Mouse (Mus musculus) MN1 (cell line): Measurements from ENCODE around the gene Gm266.
A peak's percentile ranks its signal among the peaks of the same experiment; 100 is the strongest.
"Not testable (repeated sequence)": the region's sequence is repeated elsewhere in the genome, so short reads cannot be mapped to it uniquely, and the experiment has no call there.

Experiments used
- DNase-seq: peaks from one replicate; pipeline ENCODE4 v3.0.0-alpha.2; 2016; ENCODE audit warnings: low spot score

Gm266 gene

DNA sequence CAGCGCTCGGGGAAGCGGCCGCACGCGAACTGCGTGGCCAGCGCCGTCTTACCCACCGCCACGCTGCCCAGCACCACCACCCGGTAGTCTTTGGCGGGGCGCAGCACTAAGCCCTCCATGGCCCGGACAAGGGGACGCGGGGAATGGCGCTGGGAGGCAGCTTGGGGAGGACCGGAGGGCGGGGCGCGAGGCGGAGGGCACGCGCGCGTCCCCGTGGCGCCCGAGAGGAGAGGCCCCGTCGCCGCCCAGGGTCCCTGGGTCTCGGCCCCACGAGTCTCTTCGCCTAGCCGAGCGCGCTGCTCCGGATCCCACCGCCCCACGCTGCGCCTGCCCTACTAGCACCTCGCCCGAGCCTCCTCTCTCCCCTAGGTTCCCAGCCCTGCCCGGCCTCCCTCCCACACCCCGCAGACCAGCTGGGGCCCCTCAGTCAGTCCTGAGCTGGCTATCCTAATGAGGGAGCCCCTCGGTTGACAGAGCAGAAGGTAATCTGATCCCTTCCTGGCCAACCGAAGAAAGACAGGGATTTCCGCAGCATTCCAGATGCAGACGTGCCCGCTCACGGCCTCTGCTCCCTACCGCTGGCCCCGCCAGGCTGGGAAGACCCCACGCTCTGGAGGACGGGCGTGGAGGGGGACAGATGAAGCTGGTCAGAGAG, at the start of gene Gm266:
Gm266 (minus strand) TSS at position 172 of the 655 bp plus-strand sequence.
- no peak for DNase-seq

DNA sequence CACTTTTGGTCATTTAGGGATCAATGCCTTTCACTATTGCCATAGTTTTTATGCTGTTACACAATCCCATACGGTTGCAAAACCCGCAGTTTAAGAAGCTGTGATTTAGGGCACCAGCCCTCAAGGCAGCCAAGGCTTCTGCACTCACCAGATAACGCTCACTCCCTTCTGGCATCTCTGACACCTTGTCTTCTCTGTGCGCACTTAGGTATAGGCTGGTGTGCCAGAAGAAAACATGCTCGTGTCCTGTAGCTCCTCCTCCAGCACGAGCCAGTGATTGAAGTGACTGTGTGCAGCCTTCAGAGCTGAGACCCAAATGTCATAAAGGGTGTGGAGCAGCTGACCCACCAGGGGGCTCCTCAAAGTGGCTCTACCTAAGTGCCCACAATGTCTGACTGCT, 49.7 kb upstream of the Gm266 start:
- no peak for DNase-seq

DNA sequence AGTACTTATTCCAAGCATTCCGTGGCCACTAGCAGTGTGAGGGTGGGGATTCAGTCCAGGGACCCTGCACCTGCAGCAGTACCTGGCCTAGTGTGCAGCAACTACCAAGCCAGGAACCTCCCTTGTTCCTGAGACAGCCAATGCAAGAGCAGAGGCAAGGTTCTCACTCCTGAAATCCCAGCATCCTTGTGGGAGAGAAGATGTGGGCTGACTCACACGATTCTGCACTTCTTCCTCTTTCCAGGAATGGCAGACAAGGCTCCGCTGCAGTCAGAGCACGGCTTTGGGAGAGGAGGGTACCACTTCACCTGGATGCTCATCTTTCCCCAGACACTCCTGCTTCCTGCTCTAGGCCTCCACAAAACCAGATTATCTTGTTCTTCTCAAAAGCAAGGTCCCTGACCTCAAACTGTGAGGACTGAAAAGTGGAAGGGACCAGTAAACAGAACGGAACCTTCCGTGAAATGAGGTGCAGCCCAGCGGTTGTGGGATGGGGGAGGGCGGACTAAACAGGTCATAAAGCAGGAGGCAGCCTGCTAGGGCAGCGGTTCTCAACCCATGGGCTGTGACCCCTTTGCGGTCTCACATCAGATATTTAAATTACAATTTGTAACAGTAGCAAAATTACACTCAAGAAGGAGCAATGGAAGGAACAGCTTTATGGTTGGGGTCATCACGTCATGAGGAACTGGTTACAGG, 47.6 kb upstream of the Gm266 start:
- DNase-seq = no peak

DNA sequence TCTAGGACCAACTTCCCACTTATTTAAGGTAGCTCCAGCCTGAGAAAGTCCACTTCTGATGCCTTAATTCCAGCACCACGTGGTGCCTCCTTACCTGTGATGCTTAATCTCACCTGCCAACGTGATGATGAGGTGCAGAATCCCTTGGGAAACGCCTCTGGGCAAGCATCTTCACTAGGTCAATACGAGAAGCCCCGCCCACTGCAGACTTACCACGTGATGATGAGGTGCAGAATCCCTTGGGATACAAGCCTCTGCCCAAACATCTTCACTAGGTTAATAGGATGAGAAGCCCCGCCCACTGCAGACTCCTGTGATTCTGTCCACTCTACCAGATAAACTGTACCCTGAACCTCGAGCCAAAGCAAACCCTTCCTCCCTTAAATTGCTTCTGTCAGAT, 43.6 kb upstream of the Gm266 start:
- peak; percentile 21 for DNase-seq

DNA sequence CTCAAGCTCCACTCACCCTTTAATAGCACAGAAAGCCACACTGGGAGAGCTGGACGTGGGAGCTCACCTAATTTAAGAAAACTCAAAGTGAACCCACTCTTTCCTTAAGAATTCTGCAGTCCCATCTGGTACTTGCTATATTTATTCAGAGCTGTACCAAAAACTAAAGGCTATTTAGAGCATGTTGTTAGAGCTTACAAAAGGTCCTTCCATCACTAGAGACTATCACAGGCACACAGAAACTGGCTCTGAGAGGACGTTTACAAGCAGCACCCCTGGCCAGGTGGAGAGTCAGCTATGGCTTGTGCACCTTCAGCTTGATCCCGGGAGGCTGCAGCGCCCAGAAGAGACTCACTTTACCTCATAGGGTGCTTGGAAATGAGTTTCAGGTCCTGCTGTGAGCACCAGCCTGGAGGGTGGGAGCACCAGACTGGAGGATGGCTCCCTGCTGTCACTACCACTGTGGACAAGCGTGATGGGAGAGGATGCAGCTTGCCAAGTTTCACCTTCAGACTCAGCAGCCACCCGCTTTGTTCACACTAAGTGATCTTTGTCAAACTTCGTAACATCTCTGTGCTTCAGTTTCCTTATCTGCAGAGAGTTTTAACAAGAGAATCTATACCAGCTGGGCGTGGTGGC, 42.1 kb upstream of the Gm266 start:
- no peak for DNase-seq

DNA sequence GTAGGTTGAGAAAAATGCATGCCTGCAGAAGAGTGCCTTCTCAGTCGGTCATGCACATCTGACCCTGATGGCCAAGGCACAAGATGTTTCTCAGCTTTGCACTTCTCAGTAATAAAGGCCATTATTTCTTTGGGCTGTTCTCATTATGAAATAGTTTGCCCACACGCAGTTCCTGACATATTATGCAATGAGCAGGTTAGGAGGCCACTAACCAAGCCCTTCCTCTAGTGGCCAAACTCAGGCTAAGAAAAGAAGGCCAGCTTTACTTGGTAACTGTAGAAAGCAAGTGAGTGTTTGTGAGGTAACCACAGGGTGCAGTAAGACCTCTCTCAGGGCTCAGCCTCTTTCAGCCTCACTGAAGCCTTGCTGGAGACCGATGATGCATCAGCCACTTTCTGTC, 39.3 kb upstream of the Gm266 start:
- no peak for DNase-seq

DNA sequence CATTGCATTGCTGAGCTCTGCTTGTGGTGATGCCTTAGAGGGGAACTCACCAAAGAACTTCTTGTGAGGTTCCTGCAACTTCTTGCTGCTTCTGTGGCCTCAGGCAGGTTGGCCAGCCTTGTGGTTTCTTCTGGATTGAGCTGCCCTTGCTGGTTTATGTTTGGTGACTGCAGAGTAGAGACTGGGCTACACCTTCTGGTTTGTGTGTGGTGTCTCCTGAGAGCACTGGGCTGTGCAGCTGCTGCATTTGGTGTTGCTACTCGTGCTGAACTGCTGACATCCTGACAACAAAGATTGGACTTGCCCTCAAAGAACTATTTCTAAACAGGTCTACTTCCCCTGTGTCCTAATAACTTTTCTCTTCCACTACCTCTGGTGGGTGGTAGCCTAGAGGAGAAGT, 38.8 kb upstream of the Gm266 start:
- DNase-seq = no peak

DNA sequence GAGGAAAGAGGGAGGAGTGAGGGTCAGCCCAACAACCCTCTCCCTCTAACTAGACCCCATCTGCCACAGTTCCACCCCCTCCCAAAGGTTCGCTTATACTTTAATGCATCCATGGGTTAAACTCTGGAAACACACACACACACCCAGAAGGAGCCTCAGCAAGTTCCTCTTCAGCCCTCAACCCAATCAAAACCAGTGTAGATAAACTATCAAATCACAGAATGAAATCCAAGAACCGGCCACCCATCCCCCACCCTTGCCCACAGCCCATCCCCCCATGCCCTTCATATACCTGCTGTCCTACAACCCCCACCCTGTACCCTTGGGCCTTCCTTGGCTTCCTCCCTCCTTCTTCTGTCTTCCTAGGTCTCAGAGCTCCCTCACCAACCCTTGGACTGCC, 35.4 kb upstream of the Gm266 start:
- no peak for DNase-seq

DNA sequence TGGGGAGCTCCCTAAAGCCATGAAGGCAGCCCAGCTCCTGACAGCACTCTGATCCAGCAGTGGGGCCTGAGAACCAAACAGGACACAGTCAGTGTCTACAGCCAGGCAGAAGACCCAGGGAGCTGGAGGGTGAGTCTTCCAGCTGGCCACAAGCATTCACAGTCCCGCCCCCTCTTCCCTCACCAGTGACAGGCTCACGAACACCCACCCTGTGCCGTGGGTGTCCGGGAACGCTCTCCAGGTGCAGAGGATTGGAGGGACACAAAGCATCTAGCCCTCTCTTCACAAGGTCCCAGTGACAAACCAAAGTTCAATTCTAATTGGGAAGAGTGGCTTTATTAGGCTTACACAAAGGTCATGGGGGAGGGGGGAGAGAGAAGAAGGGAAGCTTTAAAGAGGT, 34.2 kb upstream of the Gm266 start:
- no peak for DNase-seq

DNA sequence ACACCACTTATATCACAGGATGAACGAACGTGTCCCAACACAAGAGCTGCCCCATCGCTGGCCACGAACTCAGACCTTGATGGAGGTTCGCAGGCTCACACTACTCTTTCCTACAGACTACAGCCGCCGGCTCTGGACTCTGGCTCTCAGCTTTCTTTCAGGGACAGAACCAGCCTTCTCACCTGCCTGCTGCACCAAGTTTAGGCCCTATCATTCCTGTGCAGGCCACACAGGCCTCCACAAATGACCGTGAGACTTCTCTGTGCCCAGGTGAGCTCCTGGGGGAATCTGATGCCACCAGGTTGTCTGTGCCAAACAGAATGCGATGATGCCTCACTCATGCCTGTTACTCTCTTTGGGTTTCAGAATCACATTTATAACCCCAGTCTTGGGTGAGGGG, 32.8 kb upstream of the Gm266 start:
- no peak for DNase-seq

DNA sequence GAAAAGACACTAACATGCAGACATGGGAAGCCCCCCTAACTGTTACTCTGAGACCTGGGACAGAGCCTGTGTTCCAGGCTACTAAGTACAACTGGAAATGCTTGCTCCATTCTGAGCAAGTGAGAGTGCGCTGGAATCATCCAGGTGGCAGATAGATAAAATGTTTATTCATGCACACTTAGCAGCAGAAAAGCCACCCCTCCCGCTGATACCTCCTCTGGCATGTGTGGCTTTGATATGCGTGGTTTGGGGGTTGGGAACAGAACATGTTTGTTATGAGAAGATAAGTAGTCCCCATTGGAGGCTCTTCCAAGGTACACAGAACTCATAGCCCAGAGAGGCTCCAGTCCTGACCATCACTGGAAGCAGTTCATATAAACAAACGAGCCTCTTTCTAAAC, 32.3 kb upstream of the Gm266 start:
- DNase-seq = no peak

DNA sequence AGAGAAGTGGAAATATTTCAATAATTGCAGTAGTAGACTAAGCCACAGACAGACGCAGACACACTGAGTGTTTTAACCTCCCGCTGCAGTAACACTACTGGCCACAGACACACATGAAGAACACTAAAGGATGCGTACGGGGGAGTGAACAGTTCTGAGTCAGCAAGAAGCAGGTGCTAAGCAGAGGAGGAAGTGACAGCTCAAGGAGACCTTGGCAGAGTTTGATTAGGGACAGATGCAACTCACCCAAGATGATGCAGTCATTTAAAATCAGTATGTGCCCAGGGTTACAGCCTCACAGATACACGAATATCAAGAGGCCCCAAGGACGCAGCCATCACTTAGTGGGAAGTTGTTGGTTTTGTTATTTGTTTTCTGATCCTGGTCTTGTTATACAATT, 31.2 kb upstream of the Gm266 start:
- no peak for DNase-seq

DNA sequence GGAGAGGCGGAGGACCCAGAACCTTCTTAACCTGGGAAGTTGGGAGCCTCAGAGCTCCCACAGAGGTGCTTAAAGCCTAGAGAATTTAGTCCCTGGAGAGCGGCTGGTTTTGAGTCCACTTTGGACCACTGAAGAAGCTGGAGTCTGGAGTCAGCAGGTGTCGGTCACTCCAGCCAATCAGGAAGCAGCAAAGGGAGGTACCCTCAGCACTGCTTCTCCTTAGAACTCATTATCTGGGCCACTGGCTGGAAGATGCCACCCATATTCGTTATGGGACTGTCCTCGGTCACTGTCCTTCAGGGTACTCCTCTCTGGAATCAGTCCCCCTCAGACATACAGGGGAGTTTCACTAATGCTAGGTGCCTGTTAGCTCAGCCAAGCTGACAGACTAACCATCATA, 30.3 kb upstream of the Gm266 start:
- no peak for DNase-seq

DNA sequence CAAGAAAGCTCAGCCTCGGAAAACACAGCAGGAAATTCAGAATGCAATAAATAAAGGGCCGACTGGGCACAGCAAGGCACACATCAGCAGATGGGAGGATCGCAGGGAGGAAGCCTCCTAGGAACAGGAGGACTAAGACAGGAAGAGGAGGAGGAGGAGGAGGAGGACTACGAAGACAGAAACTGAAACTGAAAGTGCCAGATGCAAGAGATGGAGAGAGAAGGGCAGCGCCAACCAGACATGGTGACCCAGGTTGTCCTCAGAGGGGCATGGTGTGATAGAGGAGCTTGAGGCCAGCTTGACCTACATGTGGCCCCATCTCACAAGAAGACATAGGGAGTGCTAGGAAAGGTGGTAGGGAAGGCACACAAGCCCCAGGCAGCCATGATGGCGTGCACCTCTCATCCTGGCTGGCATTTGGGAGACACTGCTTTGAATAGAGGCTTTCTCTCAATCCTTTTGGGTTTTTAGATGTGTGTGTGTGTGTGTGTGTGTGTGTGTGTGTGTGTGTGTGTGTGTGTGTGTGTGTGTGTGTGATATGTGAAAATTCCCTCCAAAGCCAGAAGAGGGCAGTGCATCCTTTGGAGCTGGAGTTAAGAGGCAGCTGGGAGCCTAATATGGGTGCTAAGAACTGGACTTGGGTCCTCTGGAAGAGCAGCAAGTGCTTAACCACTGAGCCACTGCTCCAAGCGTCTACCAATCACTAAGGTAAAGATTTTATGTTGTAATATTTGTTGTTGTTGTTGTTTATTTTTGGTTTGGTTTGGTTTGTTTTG, 29.4 kb upstream of the Gm266 start:
- DNase-seq = no peak

DNA sequence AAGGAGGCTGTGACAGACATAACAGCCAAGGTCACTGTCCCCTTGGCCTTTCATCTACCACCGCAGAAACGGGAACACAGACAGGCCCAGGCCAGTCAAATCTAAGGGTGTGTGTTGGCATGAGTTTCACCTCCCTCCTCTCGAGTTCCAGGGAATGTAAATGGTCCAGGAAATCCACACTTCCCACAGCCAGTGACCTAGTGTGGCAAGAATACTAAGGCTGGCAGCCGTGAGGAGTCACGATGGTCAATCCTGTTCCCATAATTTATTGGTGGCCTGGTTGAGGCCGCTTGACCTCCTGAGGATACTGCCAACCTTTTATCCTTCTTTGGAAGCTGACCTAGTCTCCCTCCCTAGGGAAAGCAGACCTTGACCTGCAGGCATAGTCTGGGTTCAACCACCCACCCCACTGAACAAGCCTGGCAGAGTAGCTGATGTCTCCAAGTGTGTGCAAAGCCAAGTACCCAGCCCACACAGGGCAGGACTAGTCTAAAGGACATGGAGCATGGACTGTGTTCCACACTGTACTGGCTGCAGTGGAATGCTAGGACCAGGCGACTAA, 28.7 kb upstream of the Gm266 start:
- no peak for DNase-seq

DNA sequence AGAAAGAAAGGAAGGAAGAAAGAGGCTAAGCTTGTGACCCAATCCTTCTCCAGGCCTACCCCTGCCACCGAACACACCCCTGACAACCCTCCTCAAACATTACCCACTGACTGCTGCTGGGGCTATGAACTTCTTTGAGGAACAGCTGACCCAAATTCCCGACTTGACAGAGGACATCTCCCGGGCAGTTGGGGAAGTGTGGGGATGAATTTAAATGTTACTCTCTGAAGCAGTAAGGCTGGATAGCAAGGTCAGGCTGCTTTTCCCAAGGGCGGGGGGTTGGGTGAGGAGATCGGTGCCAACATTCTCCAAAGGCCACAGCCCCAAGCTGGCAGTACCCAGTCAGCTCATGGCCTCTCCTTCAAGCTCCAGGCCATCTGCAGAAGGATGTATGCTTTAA, 28.1 kb upstream of the Gm266 start:
- no peak for DNase-seq

DNA sequence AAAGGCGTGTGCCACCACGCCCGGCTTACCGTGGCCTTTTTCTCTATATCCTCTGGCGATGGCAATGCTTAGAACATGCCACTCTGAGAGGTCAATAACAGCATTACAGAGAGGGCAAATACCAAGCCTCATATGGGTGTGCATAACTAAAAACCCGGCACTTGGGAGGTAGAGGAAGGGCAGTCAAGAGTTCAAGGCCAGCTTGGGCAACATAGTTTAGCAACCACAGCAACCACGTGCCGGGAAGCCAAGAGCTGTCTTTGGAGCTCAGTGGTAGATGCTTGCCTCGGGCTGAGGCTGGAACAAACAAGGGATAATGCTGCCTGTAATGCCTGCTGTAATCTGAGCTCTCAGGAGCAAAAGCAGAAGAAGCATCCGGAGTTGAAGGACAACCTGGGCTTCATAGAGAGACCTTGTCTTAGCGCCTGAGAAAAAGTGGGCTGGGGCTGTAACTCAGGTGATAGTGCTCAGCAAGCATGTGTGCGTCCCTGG, 27.0 kb upstream of the Gm266 start:
- no peak for DNase-seq

DNA sequence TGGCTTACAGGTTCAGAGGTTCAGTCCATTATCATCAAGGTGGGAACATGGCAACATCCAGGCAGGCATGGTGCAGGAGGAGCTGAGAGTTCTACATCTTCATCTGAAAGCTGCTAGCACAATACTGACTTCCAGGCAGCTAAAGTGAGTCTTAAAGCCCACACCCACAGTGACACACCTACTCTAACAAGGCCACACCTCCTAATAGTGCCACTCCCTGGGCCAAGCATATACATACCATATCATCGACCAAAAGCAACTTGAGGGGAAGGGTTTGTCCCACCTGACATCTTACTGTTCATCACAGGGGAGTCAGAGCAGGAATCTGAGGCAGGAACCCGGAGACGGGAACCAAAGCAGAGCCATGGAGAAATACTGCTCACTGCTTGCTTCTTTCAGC, 22.8 kb upstream of the Gm266 start:
- not testable (repeated sequence) for DNase-seq

DNA sequence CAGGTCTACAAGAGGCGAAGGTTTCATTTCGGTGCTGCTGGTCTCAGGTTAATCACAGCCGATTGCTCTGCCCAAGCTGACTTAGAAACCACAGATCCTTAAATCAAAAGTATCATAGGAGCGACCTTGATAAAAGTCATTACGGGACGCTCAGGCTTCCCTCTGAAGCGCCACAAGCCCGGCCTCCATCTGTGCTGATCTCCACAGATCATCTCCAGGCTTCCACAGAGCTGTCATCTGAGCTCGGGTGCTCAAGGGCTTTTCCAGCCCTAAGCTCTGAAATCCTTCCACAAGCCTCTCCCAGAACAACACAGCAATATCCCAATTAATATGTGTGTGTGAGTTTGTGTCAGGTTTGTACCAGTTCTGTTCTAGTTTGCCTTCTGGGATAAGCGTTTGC, 22.3 kb upstream of the Gm266 start:
- DNase-seq = no peak

DNA sequence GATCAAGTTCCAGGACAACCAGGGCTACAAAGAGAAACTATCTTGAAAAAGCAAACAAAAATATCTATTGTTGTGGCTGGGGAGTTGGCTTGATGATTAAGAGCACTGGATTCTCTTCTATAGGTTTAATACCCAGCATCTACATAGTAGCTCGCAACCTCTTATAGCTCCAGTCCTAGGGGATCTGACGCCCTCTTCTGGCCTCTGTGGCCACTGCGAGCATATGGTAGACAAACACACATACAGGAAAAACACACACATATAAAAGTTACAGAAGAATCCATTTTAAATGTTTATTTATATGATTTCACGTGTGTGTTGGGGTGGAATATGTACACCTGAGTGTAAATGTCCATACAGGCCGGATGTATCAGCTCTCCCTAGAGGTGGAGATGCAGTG, 21.4 kb upstream of the Gm266 start:
- DNase-seq = no peak

DNA sequence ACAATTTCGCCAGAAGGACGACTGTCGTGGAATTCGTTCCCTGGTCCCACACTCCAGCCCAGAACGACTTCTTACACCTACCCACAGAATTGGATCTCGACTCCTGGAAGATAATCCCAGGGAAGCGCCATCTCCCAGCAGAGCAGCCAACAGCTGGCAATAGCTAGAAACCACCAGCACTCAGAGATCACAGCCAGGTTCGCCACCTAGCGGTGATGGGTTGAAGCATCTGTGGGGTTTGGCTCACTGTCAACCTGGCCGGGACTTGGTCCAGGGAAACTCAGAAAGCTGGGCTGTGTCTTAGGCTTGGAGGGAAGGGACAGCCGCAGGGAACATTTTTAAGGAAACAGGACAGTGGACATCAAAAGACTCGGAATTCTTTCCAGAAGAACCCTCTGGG, 19.3 kb upstream of the Gm266 start:
- DNase-seq = peak; percentile 77

DNA sequence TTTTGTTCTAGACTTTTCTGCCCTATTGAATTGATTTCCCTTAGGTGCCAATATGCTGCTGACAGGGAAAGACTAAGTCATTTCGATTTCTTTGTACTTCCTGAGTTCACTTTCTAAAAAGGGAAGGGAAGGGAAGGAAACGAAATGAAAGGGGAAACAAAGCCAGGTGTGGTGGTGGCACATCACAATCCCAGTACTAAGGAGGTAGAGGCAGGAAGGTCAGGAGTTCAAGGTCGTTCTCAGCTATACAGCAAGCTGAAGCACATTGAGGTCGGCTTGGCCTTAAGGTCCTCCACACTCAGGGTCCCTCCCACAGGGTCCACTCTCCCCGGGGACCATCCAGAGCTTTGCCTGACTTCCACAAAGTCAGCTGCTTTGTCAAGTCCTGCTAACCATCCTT, 17.9 kb upstream of the Gm266 start:
- DNase-seq = no peak
